Mouse (Mus musculus) heart, embryonic 11.5 days (tissue): ENCODE measurements around the gene Spop. TPM values are rescaled to one million over a fixed set of nuclear protein-coding genes. Genes with fewer than 3 reads are reported as not detected.

ENCODE experiments used
- ATAC-seq: fragments of 200-750 bp; cut with Nextera tagmentation; replicated peaks from 2 replicates; pipeline ENCODE4 v1.8.0; 2017; ENCODE audit warnings: moderate library complexity; ENCODE audit not compliant: insufficient number of reproducible peaks, low FRiP score, low TSS enrichment
- H3K27ac ChIP-seq: fragments of 300-500 bp; sonication (generic); 2 replicates; pipeline ENCODE4 v1.5.1; 2014; ENCODE audit warnings: mild to moderate bottlenecking, low read depth, low read length
- H3K27me3 ChIP-seq: fragments of 300-500 bp; sonication (generic); 2 replicates; pipeline ENCODE4 v1.6.1; 2014; ENCODE audit warnings: mild to moderate bottlenecking, low read length, mixed read lengths; ENCODE audit not compliant: control insufficient read depth, insufficient read depth
- H3K36me3 ChIP-seq: fragments of 300-500 bp; sonication (generic); 2 replicates; pipeline ENCODE4 v1.6.1; 2014; ENCODE audit warnings: mild to moderate bottlenecking, low read length, moderate library complexity, mixed read lengths; ENCODE audit not compliant: control insufficient read depth, insufficient read depth
- H3K4me1 ChIP-seq: fragments of 300-500 bp; sonication (generic); 2 replicates; pipeline ENCODE4 v1.6.1; 2014; ENCODE audit warnings: low read length; ENCODE audit not compliant: control insufficient read depth, insufficient read depth
- H3K4me2 ChIP-seq: fragments of 300-500 bp; sonication (generic); 2 replicates; pipeline ENCODE4 v1.6.1; 2014; ENCODE audit warnings: mild to moderate bottlenecking, moderate library complexity
- H3K4me3 ChIP-seq: fragments of 300-500 bp; sonication (generic); 2 replicates; pipeline ENCODE4 v1.5.1; 2014; ENCODE audit warnings: low read depth, low read length
- H3K9ac ChIP-seq: fragments of 300-500 bp; sonication (generic); 2 replicates; pipeline ENCODE4 v1.6.1; 2014; ENCODE audit warnings: mild to moderate bottlenecking, low read depth, low read length, moderate library complexity
- H3K9me3 ChIP-seq: fragments of 300-500 bp; sonication (generic); replicated peaks from 2 replicates; pipeline ENCODE4 v1.6.1; 2016; ENCODE audit warnings: low read length; ENCODE audit not compliant: control insufficient read depth
- WGBS: fragments of 180-500 bp; shearing (Covaris S2); extraction: QIAGEN DNeasy Blood & Tissue Kit; methylation state at CpG from one replicate; pipeline ENCODE4 v1.1.7; 2014; ENCODE audit not compliant: insufficient replicate concordance; 5-methylcytosine and 5-hydroxymethylcytosine counted together
- polyA plus RNA-seq: library from polyadenylated mRNA; unstranded; fragments of >200 nt; fragmentation: Nextera tagmentation; extraction: Ambion mirVana; gene quantifications from 2 replicates; pipeline ENCODE4 v1.2.1, GENCODE M21; 2014

Gene Spop
- polyA plus RNA-seq, 1 experiment from 2014 or later: 82.3 TPM

DNA sequence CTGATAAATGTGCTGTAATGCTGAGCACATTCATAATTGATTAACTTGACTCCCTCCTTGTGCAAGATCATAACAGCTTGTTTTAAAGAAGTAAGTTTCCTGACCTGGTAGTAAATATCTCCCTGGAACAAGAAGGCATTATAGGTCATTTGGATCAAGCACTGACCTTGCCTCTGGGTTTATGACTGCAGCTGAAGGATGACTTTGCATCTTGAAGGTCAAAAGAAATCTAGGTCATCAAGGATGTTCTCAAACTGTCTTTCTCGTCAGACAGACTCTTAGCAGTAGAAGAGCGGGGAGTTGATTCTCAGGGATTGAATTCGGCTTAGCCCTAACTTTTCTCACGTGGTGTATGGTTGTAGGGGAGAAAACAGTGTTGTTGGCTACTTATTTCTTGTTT lies 66.8 kb downstream of the Spop start:
- Histone ChIP-seq H3K9me3 (no peaks in the 10 kb centered on the region), H3K27ac (no peak overlapping the region), H3K9ac (no peak overlapping the region), H3K36me3 (peaks cover 6% of the 10 kb centered on the region), H3K4me1 (no peaks in the 10 kb centered on the region), H3K4me2 (no peak overlapping the region), H3K4me3 (no peak overlapping the region), H3K27me3 (no peaks in the 10 kb centered on the region)
- WGBS: 80% methylated on average over 4 of the region's 4 CpGs
- no peak for ATAC-seq

GRCm38 (mm10) chr11:95485634-95486033 lies 71.8 kb downstream of the Spop start:
- no peak overlapping the region for H3K27ac ChIP-seq
- no peak overlapping the region for H3K4me3 ChIP-seq
- no peaks in the 10 kb centered on the region for H3K27me3 ChIP-seq
- peaks cover 4% of the 10 kb centered on the region; the same call in 1 of the 2 replicates for H3K4me1 ChIP-seq
- H3K36me3 ChIP-seq: peaks cover 9% of the 10 kb centered on the region
- H3K4me2 ChIP-seq: no peak overlapping the region
- ATAC-seq: no peak
- no peaks in the 10 kb centered on the region for H3K9me3 ChIP-seq
- no peak overlapping the region for H3K9ac ChIP-seq
- WGBS: 93% methylated on average over 18 of the region's 18 CpGs

DNA sequence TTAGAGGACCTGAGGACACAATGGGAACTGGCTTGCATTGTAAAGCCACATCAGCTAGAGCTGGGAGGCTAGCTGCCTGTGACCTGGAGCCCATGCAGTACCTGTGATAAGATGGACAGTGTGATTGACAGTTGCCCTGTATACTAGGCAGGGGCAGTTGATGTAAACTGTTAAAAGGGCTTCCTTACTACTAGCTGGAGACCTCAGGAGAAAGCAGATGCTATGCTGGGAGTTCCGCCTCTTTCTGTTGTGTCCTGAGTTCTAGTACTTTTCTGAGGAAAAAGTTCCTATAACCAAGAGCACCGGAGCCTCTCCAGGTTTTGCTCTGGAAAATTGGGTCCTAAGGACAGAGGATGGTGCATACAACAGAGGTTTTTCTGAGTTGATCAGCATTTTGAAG lies 73.4 kb downstream of the Spop start:
- no peak overlapping the region for H3K4me3 ChIP-seq
- no peak overlapping the region for H3K4me2 ChIP-seq
- ATAC-seq: no peak
- no peaks in the 10 kb centered on the region for H3K27me3 ChIP-seq
- H3K36me3 ChIP-seq: peaks cover 9% of the 10 kb centered on the region
- H3K27ac ChIP-seq: no peak overlapping the region
- H3K9me3 ChIP-seq: no peaks in the 10 kb centered on the region
- WGBS: 94% methylated on average over 2 of the region's 2 CpGs
- no peak overlapping the region for H3K9ac ChIP-seq
- H3K4me1 ChIP-seq: peaks cover 4% of the 10 kb centered on the region; the same call in 1 of the 2 replicates

GRCm38 (mm10) chr11:95490104-95490503 lies 76.2 kb downstream of the Spop start:
- Histone ChIP-seq H3K9me3 (no peaks in the 10 kb centered on the region), H3K9ac (0 out of 2 replicates have a peak overlapping the region, but pooled peaks have one; percentile 10)
- no peak for ATAC-seq

DNA sequence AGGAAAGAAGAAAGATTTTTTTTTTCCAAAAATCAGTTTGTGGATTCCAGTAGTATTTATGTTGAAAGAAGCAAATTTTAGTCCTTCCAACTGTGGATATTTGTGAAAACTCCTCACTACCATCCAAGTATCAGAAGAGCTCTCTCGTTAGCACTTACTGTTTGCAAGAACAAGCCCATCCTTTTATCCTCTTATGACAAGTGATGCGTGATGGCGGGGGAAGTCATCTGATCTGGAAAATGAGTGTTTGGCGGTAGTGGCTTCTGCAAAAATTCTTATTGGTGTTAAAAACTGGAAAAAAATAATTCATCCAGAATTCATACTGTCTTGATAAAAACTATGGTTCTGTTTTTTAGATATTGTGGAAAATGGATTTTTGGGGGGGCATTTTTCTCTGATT lies 78.4 kb downstream of the Spop start:
- Histone ChIP-seq H3K27me3 (no peaks in the 10 kb centered on the region), H3K36me3 (peaks cover 6% of the 10 kb centered on the region), H3K4me3 (no peak overlapping the region), H3K4me1 (peaks cover 4% of the 10 kb centered on the region; the same call in 1 of the 2 replicates), H3K9ac (no peak overlapping the region), H3K4me2 (no peak overlapping the region), H3K9me3 (no peaks in the 10 kb centered on the region), H3K27ac (no peak overlapping the region)
- 86% methylated on average over 4 of the region's 4 CpGs for WGBS
- ATAC-seq: no peak

More at GRCm38 (mm10) chr11:95490104-95490503, 76.2 kb downstream of the Spop start:
- Histone ChIP-seq H3K27ac (peak overlapping the region; percentile 57), H3K4me2 (no peak overlapping the region), H3K4me3 (no peak overlapping the region), H3K36me3 (peaks cover 15% of the 10 kb centered on the region), H3K27me3 (no peaks in the 10 kb centered on the region), H3K4me1 (peaks cover 4% of the 10 kb centered on the region; the same call in 1 of the 2 replicates)
- 67% methylated on average over 14 of the region's 14 CpGs for WGBS

DNA sequence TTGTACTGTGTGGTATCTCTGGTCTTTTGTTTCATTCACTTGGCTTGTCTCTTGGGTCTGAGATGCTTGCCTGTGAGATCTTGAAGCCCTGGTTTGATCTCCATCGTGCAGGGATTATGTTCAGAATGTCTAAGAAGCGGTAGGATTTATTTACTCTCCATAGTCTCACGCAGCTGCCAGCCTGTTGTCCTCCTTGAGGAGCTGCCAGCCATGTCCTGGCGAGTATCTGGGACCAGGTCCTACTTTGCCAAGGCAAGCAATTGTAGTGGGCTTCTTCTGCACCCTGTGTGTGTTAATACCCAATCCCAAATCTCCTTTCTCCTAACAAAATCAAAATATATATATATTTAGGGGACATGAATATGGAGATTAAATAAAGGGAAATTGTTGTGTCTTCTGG lies 79.1 kb downstream of the Spop start:
- Histone ChIP-seq H3K9me3 (no peaks in the 10 kb centered on the region), H3K27me3 (no peaks in the 10 kb centered on the region), H3K4me3 (no peak overlapping the region), H3K4me1 (peaks cover 4% of the 10 kb centered on the region; the same call in 1 of the 2 replicates), H3K36me3 (peaks cover 10% of the 10 kb centered on the region), H3K9ac (no peak overlapping the region), H3K27ac (no peak overlapping the region), H3K4me2 (no peak overlapping the region)
- 84% methylated on average over 4 of the region's 4 CpGs for WGBS
- no peak for ATAC-seq

DNA sequence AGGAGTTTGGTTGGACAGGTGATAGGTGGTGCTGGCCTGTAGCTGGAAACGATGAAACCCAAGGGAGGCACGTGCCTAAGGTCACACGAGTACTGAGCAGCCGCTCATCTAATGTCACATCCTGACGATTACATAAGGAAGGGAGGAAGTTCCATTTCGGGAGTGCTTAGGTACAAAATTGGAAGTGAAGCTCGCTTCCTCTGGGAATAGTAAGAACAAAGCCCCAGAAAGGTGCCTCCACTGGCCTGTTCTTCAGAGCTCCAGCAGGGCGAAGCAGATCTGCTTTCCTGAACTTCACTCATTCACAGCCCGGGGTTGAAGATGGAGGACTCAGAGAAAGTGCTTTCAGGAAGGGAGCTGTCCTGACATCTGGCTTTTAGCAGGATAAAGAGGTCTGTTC lies 80.1 kb downstream of the Spop start:
- Histone ChIP-seq H3K4me1 (peaks cover 4% of the 10 kb centered on the region; the same call in 1 of the 2 replicates), H3K9me3 (no peaks in the 10 kb centered on the region), H3K27ac (no peak overlapping the region), H3K36me3 (peaks cover 13% of the 10 kb centered on the region), H3K27me3 (no peaks in the 10 kb centered on the region), H3K4me2 (no peak overlapping the region), H3K9ac (no peak overlapping the region), H3K4me3 (no peak overlapping the region)
- no peak for ATAC-seq
- 85% methylated on average over 9 of the region's 9 CpGs for WGBS

DNA sequence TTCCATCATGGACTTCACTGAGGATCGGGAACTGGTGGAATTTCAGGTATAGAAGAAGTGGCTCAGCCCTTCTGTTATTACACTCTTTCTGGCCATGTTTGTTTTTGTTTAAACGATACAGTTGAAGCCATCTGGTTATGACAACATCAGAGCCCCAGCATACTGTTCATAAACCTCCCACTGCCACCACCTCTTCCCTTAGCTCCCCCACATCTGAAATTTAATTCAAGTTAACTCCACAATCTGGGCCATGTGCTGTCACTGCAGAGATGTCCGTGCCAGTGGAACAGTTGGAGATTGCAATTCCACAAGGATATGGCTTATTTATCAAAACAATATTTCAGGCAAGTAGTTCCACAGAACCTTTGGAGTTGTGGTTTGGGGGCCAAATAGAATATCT lies 80.5 kb downstream of the Spop start:
- Histone ChIP-seq H3K27me3 (no peaks in the 10 kb centered on the region), H3K36me3 (peaks cover 13% of the 10 kb centered on the region), H3K9ac (no peak overlapping the region), H3K4me3 (no peak overlapping the region), H3K4me1 (peaks cover 4% of the 10 kb centered on the region; the same call in 1 of the 2 replicates), H3K9me3 (no peaks in the 10 kb centered on the region), H3K4me2 (no peak overlapping the region), H3K27ac (no peak overlapping the region)
- no peak for ATAC-seq
- 86% methylated on average over 3 of the region's 3 CpGs for WGBS

- H3K4me2 ChIP-seq: no peak overlapping the region
- 83% methylated on average over 9 of the region's 9 CpGs for whole genome bisulfite sequencing
Observed at GRCm38 (mm10) chr11:95495883-95496282, 82.0 kb downstream of the Spop start.

More at GRCm38 (mm10) chr11:95495883-95496282, 82.0 kb downstream of the Spop start:
- Histone ChIP-seq H3K4me1 (no peaks in the 10 kb centered on the region), H3K36me3 (peaks cover 13% of the 10 kb centered on the region), H3K4me3 (no peak overlapping the region), H3K27me3 (no peaks in the 10 kb centered on the region), H3K9me3 (no peaks in the 10 kb centered on the region), H3K27ac (no peak overlapping the region), H3K9ac (no peak overlapping the region)
- ATAC-seq: no peak
